Mouse (Mus musculus): ENCODE results near the gene Hdac11. TPM values are rescaled to one million over a fixed set of nuclear protein-coding genes. Genes with fewer than 3 reads are reported as not detected.

Gene Hdac11
- polyA plus RNA-seq, 1 experiment from 2014 or later, result 4.6 TPM

DNA sequence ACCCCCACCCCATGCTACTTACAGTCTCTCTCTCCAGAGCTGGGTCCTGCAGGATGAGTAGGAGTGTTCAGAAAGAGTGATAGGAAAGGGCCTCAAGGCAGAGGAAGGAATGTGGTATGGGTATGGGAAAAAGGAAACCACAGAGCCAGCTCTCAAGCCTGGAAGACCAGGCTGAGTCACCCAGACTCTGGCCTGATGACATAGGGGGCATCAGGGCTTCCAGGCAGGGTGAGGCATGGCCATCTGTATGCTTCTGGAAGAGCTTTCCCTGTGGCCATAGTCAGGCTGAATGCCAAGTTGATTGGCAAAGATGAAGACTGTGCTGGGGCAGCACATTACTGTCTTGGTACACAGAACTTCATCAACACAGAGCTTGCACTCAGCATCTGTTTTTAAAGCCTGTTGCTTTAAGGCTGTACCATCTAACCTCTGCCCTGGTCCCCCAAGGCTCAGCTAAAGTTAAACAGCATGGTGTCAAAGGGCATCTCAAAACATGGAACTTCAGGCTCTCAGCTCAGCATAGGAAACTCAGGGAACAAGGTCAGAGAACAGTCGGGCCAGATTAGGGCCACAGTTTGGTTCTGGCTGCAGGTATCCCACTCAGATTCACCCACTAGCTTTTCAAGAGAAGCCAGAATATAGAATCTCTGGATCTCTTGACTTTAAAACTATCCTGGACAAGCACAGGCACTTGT lies 36.5 kb downstream of the Hdac11 start:
- Histone ChIP-seq H3K4me2 (ENCODE audit: low read depth, low read length) (no peak overlapping the region), H3K4me1 (ENCODE audit: insufficient read depth) (peaks cover 14% of the 10 kb centered on the region), H3K4me3 (ENCODE audit: low read depth, low read length) (no peak overlapping the region), H3K36me3 (replicated peaks; ENCODE audit: insufficient read depth, low read length) (no peaks in the 10 kb centered on the region), H3K9me3 (ENCODE audit: low read length) (no peaks in the 10 kb centered on the region), H3K9ac (replicated peaks) (no peak overlapping the region), H3K27me3 (ENCODE audit: insufficient read depth, low read length) (no peaks in the 10 kb centered on the region), H3K27ac (ENCODE audit: low read depth) (no peak overlapping the region)
- TF ChIP-seq EP300 (IDR thresholded peaks at IDR 0.05; ENCODE audit: low read depth) (no peak), CTCF (IDR thresholded peaks at IDR 0.05; ENCODE audit: low read depth) (no peak)
- ATAC-seq (peak; percentile 36; the same call in 1 of the 2 replicates), DNase-seq (no peak)
- 34% methylated on average over 1 of the region's 1 CpGs for WGBS (ENCODE audit: insufficient replicate concordance)

DNA sequence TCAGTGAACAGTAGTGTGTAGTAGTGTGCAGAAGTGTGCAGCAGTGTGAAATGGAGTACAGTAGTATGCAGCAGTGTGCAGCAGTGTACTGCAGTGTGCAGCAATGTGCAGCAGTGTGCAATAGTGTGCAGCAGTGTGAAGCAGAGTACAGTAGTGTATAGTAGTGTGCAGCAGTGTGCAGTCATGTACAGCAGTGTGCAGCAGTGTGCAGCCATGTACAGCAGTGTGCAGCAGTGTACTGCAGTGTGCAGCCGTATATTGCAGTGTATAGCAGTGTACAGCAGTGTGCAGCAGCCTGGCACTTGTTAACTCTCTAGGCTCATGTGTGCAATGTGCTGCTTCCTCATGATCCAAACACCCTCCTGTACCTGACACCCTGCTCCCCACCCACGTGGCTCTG lies 42.0 kb downstream of the Hdac11 start:
- Histone ChIP-seq H3K9me3 (ENCODE audit: low read length) (no peaks in the 10 kb centered on the region), H3K4me1 (ENCODE audit: insufficient read depth) (peaks cover under 1% of the 10 kb centered on the region; the same call in 1 of the 2 replicates), H3K27ac (ENCODE audit: low read depth) (no peak overlapping the region), H3K4me2 (ENCODE audit: low read depth, low read length) (no peak overlapping the region), H3K27me3 (ENCODE audit: insufficient read depth, low read length) (no peaks in the 10 kb centered on the region), H3K36me3 (replicated peaks; ENCODE audit: insufficient read depth, low read length) (no peaks in the 10 kb centered on the region), H3K4me3 (ENCODE audit: low read depth, low read length) (no peak overlapping the region), H3K9ac (replicated peaks) (no peak overlapping the region)
- DNase-seq (no peak), ATAC-seq (no peak)
- no peak for TF ChIP-seq CTCF (IDR thresholded peaks at IDR 0.05; ENCODE audit: low read depth)
- no peak for TF ChIP-seq EP300 (IDR thresholded peaks at IDR 0.05; ENCODE audit: low read depth)
- WGBS (ENCODE audit: insufficient replicate concordance), result 64% methylated on average over 2 of the region's 2 CpGs

DNA sequence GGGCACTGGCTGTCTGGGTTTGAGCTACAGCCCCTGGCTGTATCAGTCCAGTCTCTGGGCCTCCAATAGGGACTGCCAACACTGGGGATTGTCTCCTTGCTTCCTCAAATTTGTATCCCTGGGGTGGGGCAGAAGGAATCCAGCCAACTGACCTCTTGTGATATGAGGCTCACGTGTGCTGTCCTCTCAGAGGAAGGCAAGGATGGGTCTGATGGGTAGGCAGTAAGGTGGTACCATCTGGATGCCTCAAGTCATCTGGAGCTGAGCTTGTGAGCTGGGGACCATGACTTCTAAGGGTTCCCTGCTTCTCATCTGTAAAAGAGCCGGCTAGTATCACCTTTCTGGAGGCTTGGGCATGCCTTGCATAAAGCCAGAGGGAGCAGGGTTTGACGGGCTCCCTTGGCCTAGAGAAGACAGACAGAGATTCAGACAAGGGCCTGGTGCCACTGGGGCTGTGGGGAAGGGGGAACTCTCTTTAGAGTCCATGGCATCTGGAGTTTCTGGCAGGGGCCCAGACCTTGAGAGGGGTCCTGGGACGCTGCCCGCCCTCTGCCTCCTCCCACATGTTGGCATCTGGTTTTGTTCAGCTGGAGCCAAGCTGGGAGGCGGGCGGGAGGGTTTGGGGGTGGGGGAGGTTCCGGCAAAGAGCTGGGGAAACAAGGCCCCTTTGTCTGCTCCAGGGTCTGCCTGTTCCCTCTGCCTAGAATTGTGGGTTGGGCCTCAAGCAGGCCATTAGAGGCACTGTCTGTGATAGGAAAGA lies 44.1 kb downstream of the Hdac11 start:
- Histone ChIP-seq H3K36me3 (replicated peaks; ENCODE audit: insufficient read depth, low read length) (no peaks in the 10 kb centered on the region), H3K4me3 (ENCODE audit: low read depth, low read length) (no peak overlapping the region), H3K27ac (ENCODE audit: low read depth) (no peak overlapping the region), H3K9me3 (ENCODE audit: low read length) (no peaks in the 10 kb centered on the region), H3K4me2 (ENCODE audit: low read depth, low read length) (no peak overlapping the region), H3K27me3 (ENCODE audit: insufficient read depth, low read length) (no peaks in the 10 kb centered on the region), H3K9ac (replicated peaks) (no peak overlapping the region), H3K4me1 (ENCODE audit: insufficient read depth) (no peaks in the 10 kb centered on the region)
- no peak for TF ChIP-seq CTCF (IDR thresholded peaks at IDR 0.05; ENCODE audit: low read depth)
- TF ChIP-seq EP300 (IDR thresholded peaks at IDR 0.05; ENCODE audit: low read depth), result no peak
- no peak for DNase-seq
- no peak for ATAC-seq
- WGBS (ENCODE audit: insufficient replicate concordance), result 58% methylated on average over 8 of the region's 8 CpGs

DNA sequence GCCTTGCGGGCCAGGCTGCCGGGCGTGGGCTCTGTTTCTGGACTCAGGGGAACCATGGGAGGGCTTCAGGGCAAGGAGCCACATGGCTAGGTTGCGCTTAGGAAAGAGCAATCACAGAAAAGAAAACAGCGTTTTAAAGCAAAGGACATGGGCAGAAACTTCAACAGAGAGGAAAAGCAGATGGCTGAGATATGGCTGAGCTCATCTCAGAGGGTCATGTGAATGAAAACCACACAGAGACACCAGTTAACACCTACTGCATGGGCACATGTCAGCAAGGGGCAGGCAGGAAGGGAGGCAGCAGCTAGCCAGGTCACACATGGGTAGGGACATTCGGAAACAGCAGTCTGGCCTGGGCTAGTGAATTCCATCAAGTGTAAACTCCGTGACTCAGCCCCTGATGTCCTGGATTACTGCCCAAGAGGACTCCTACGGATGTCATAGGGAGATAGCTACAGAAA lies 45.4 kb downstream of the Hdac11 start:
- 71% methylated on average over 8 of the region's 8 CpGs for WGBS (ENCODE audit: insufficient replicate concordance)

DNA sequence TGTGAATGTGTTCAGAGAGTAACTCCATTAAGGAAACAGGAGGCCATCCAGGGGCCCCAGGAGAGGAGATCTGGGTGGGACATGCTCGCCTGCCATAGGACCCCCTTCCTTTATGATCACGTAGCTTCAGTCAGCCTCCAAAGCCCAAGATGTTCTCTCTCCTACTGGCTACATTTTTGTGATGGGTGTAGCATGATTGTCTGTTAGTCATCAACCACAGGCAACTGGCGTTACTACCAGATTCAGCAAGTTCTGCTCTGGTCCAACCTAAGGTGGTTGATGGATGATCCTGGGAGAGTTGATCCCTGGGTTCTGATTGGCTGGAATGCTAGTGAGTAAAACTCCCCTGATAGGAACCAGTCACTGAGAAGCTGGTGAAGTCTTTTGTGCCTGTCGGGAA lies 46.1 kb downstream of the Hdac11 start:
- 68% methylated on average over 4 of the region's 4 CpGs for WGBS (ENCODE audit: insufficient replicate concordance)

More for the DNA sequence above, 45.4 kb downstream of the Hdac11 start:
- no peak for DNase-seq
- Histone ChIP-seq H3K9me3 (ENCODE audit: low read length) (no peaks in the 10 kb centered on the region), H3K27ac (ENCODE audit: low read depth) (no peak overlapping the region), H3K9ac (replicated peaks) (no peak overlapping the region), H3K4me3 (ENCODE audit: low read depth, low read length) (no peak overlapping the region), H3K4me2 (ENCODE audit: low read depth, low read length) (no peak overlapping the region), H3K36me3 (replicated peaks; ENCODE audit: insufficient read depth, low read length) (no peaks in the 10 kb centered on the region), H3K27me3 (ENCODE audit: insufficient read depth, low read length) (no peaks in the 10 kb centered on the region), H3K4me1 (ENCODE audit: insufficient read depth) (no peaks in the 10 kb centered on the region)
- TF ChIP-seq CTCF (IDR thresholded peaks at IDR 0.05; ENCODE audit: low read depth) (no peak), EP300 (IDR thresholded peaks at IDR 0.05; ENCODE audit: low read depth) (no peak)
- ATAC-seq, result no peak

DNA sequence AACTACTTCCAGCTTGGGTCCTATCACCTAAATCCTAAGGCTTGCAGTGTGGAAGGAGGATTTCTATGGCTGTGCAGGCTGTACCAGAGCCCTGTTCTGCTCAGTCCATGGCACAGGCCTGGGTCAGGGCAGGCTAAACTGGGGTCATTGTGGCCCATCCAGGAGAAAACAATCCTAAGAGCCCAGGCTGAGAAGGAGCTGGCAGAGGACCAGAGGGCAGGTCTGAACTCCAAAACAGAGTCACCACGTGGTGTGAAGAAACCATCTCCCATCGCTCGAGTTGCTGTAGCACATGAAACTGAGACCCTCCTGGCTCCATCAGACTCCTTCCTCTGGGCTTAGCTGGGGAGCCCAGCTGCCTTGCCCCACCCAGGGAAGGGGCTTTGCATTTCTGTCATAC lies 48.9 kb downstream of the Hdac11 start:
- no peak overlapping the region for H3K4me3 ChIP-seq (ENCODE audit: low read depth, low read length)
- no peak for ATAC-seq

More for the DNA sequence above, 46.1 kb downstream of the Hdac11 start:
- Histone ChIP-seq H3K27me3 (ENCODE audit: insufficient read depth, low read length) (no peaks in the 10 kb centered on the region), H3K4me3 (ENCODE audit: low read depth, low read length) (no peak overlapping the region), H3K4me1 (ENCODE audit: insufficient read depth) (no peaks in the 10 kb centered on the region), H3K4me2 (ENCODE audit: low read depth, low read length) (no peak overlapping the region), H3K27ac (ENCODE audit: low read depth) (no peak overlapping the region), H3K9me3 (ENCODE audit: low read length) (no peaks in the 10 kb centered on the region), H3K9ac (replicated peaks) (no peak overlapping the region), H3K36me3 (replicated peaks; ENCODE audit: insufficient read depth, low read length) (no peaks in the 10 kb centered on the region)
- ATAC-seq (no peak), DNase-seq (no peak)
- TF ChIP-seq EP300 (IDR thresholded peaks at IDR 0.05; ENCODE audit: low read depth) (no peak), CTCF (IDR thresholded peaks at IDR 0.05; ENCODE audit: low read depth) (no peak)

More for the DNA sequence above, 48.9 kb downstream of the Hdac11 start:
- no peak overlapping the region for H3K9ac ChIP-seq (replicated peaks)
- no peak overlapping the region for H3K4me2 ChIP-seq (ENCODE audit: low read depth, low read length)
- no peak overlapping the region for H3K27ac ChIP-seq (ENCODE audit: low read depth)
- no peaks in the 10 kb centered on the region for H3K36me3 ChIP-seq (replicated peaks; ENCODE audit: insufficient read depth, low read length)
- H3K9me3 ChIP-seq (ENCODE audit: low read length), result no peaks in the 10 kb centered on the region
- WGBS (ENCODE audit: insufficient replicate concordance), result 46% methylated on average over 3 of the region's 3 CpGs
- no peak for DNase-seq
- H3K4me1 ChIP-seq (ENCODE audit: insufficient read depth), result no peaks in the 10 kb centered on the region
- TF ChIP-seq EP300 (IDR thresholded peaks at IDR 0.05; ENCODE audit: low read depth), result no peak
- TF ChIP-seq CTCF (IDR thresholded peaks at IDR 0.05; ENCODE audit: low read depth), result no peak
- H3K27me3 ChIP-seq (ENCODE audit: insufficient read depth, low read length), result no peaks in the 10 kb centered on the region

All from liver, postnatal 0 days (tissue).